Mouse (Mus musculus) midbrain, embryonic 16.5 days (tissue): ENCODE measurements around the gene Gstp2. TPM values are rescaled to one million over a fixed set of nuclear protein-coding genes. Genes with fewer than 3 reads are reported as not detected.

Source experiments
- ATAC-seq: fragments of 200-750 bp; cut with Nextera tagmentation; 2 replicates; pipeline ENCODE4 v1.8.0; 2017; ENCODE audit warnings: moderate TSS enrichment
- H3K27ac ChIP-seq: fragments of 300-500 bp; sonication (generic); 2 replicates; pipeline ENCODE4 v1.5.1; 2014; ENCODE audit warnings: mild to moderate bottlenecking, low read length, mixed read lengths
- H3K27me3 ChIP-seq: fragments of 300-500 bp; sonication (generic); 2 replicates; pipeline ENCODE4 v1.6.1; 2014; ENCODE audit warnings: low read depth, low read length, mixed read lengths; ENCODE audit not compliant: control insufficient read depth, insufficient read depth
- H3K36me3 ChIP-seq: fragments of 300-500 bp; sonication (generic); 2 replicates; pipeline ENCODE4 v1.6.1; 2014; ENCODE audit warnings: mild to moderate bottlenecking, low read length, moderate library complexity, mixed read lengths; ENCODE audit not compliant: control insufficient read depth, insufficient read depth
- H3K4me1 ChIP-seq: fragments of 300-500 bp; sonication (generic); 2 replicates; pipeline ENCODE4 v1.6.1; 2014; ENCODE audit warnings: mild to moderate bottlenecking, low read length, mixed read lengths; ENCODE audit not compliant: control insufficient read depth, insufficient read depth
- H3K4me2 ChIP-seq: fragments of 300-500 bp; sonication (generic); 2 replicates; pipeline ENCODE4 v1.6.1; 2014; ENCODE audit warnings: mild to moderate bottlenecking, low read length, mixed read lengths
- H3K4me3 ChIP-seq: fragments of 300-500 bp; sonication (generic); 2 replicates; pipeline ENCODE4 v1.5.1; 2014; ENCODE audit warnings: low read depth, mild to moderate bottlenecking, low read length, moderate library complexity, mixed read lengths
- H3K9ac ChIP-seq: fragments of 300-500 bp; sonication (generic); 2 replicates; pipeline ENCODE4 v1.6.1; 2014; ENCODE audit warnings: low read depth, low read length, mixed read lengths
- H3K9me3 ChIP-seq: fragments of 300-500 bp; sonication (generic); replicated peaks from 2 replicates; pipeline ENCODE4 v1.6.1; 2014; ENCODE audit warnings: mild to moderate bottlenecking, low read length, mixed read lengths; ENCODE audit not compliant: control insufficient read depth, poor library complexity, severe bottlenecking
- WGBS: fragments of 180-500 bp; shearing (Covaris S2); extraction: QIAGEN DNeasy Blood & Tissue Kit; methylation state at CpG from one replicate; pipeline ENCODE4 v1.1.7; 2014; 5-methylcytosine and 5-hydroxymethylcytosine counted together
- polyA plus RNA-seq: library from polyadenylated mRNA; unstranded; fragments of >200 nt; fragmentation: Nextera tagmentation; extraction: Ambion mirVana; gene quantifications from 2 replicates; pipeline ENCODE4 v1.2.1, GENCODE M21; 2015

Gstp2 gene
- polyA plus RNA-seq, 1 experiment from 2014 or later: 5.2 TPM

GRCm38 (mm10) chr19:4000119-4000900, 45.5 kb downstream of the Gstp2 start, which contains the start of the genes Nudt8 and Gm49405:
Gene Nudt8, plus strand, starts transcription at chr19:4000580.
Gene Gm49405, plus strand, starts transcription at chr19:4000626.
- H3K27me3 ChIP-seq: no peaks in the 10 kb centered on the region
- peak within 1 kb of the TSS; percentile 91 for H3K4me2 ChIP-seq
- H3K4me1 ChIP-seq: peaks cover 16% of the 10 kb centered on the region
- H3K36me3 ChIP-seq: peaks cover 2% of the 10 kb centered on the region; the same call in 1 of the 2 replicates
- peak within 1 kb of the TSS; percentile 81 for H3K4me3 ChIP-seq
- H3K9me3 ChIP-seq: no peaks in the 10 kb centered on the region
- H3K9ac ChIP-seq: peak within 1 kb of the TSS; percentile 93
- peak within 1 kb of the TSS; percentile 97 for H3K27ac ChIP-seq
- peak; percentile 92 for ATAC-seq
- WGBS: under 1% methylated on average over 64 of the region's 64 CpGs

DNA sequence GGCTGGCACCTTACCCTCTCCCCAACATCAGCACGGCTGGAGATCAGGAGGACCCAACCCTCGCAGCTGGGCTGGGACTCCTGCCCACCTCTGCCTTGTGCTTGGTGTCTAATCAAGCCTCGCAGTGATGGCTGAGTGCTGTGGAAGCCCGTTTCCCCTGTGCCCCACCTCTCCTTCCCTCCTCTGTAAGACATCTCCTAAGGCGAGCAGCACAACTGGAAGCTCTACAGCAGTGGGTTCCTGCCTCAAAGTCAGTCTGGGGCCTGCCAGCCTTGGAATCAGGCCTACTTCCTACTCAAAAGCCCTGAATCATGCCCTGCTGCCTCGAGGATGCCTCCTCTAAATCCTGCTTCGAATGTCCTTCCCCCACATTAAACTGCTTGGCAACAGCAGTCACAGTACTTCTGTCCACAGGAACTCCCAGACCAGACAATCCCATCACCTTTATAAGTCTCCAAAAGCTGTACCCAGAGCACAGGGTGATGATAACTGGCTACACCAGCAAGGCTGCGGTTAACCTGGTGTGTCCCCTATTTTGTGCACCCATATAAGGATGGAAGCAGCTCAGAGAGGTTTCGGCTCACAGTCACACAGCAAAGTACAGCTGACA, 46.6 kb downstream of the Gstp2 start:
- WGBS: 84% methylated on average over 9 of the region's 9 CpGs
- H3K4me2 ChIP-seq: peak overlapping the region; percentile 91
- ATAC-seq: no peak
- H3K9ac ChIP-seq: no peak overlapping the region
- H3K9me3 ChIP-seq: no peaks in the 10 kb centered on the region
- peak overlapping the region; percentile 81 for H3K4me3 ChIP-seq
- no peaks in the 10 kb centered on the region for H3K27me3 ChIP-seq
- peaks cover 16% of the 10 kb centered on the region for H3K4me1 ChIP-seq
- no peak overlapping the region for H3K27ac ChIP-seq
- no peaks in the 10 kb centered on the region for H3K36me3 ChIP-seq

DNA sequence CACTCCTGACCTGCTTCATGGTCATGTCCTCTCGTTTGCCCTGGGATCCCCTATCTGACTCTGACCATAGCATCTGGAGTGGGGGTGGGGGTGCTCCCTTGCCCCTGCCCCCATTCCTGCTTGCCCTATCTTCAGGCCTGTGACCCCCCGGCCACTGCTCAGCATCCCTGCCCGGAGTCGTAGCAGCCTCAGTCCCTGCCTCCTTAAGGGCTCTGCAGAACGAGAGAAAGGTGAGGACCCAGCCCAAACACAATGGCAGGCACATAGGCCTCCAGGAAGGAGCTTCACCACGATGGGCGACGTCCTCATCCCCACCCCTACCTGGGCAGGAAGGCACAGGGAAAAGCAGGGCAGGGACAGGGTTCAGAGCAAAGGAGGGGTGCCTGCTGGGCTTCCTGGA, 47.5 kb downstream of the Gstp2 start:
- Histone ChIP-seq H3K27me3 (no peaks in the 10 kb centered on the region), H3K4me3 (no peak overlapping the region), H3K4me2 (no peak overlapping the region), H3K9ac (no peak overlapping the region), H3K4me1 (peaks cover 16% of the 10 kb centered on the region), H3K27ac (no peak overlapping the region), H3K9me3 (no peaks in the 10 kb centered on the region), H3K36me3 (no peaks in the 10 kb centered on the region)
- WGBS: 75% methylated on average over 8 of the region's 8 CpGs
- ATAC-seq: no peak

- Histone ChIP-seq H3K4me3 (no peak overlapping the region), H3K4me2 (no peak overlapping the region), H3K9ac (no peak overlapping the region), H3K27me3 (no peaks in the 10 kb centered on the region), H3K27ac (no peak overlapping the region), H3K36me3 (no peaks in the 10 kb centered on the region), H3K9me3 (no peaks in the 10 kb centered on the region), H3K4me1 (peaks cover 16% of the 10 kb centered on the region)
- ATAC-seq: no peak
- WGBS: 66% methylated on average over 8 of the region's 8 CpGs
Observed at GRCm38 (mm10) chr19:3997231-3997630, 48.6 kb downstream of the Gstp2 start.

- Histone ChIP-seq H3K9me3 (no peaks in the 10 kb centered on the region), H3K36me3 (no peaks in the 10 kb centered on the region), H3K9ac (no peak overlapping the region), H3K27me3 (no peaks in the 10 kb centered on the region), H3K4me3 (no peak overlapping the region), H3K27ac (no peak overlapping the region), H3K4me2 (no peak overlapping the region), H3K4me1 (peaks cover 14% of the 10 kb centered on the region)
- ATAC-seq: no peak
- WGBS: 79% methylated on average over 8 of the region's 8 CpGs
Observed at GRCm38 (mm10) chr19:3996747-3997146, 49.1 kb downstream of the Gstp2 start.

DNA sequence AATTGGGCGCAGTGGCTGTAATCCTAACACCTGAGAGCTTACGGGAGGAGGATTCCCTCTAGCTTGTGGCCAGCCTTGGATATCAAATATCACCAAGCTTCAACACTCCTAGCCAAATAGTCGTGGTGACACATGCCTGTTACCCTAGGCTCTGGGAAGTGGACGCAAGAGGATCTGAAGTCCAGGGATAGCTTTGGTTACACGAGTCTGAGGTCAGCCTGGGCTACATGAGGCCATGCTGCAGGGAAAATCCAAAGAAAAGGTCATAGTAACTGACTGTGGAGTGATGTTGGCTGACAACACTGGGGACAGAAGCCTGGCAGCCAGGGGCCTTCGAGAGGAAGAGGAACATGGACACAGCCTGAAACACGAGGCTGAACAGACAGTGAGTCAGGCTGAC, 49.7 kb downstream of the Gstp2 start:
- WGBS: 76% methylated on average over 7 of the region's 7 CpGs
- no peak for ATAC-seq
- Histone ChIP-seq H3K4me3 (no peak overlapping the region), H3K36me3 (no peaks in the 10 kb centered on the region), H3K4me1 (peaks cover 8% of the 10 kb centered on the region), H3K4me2 (no peak overlapping the region), H3K9me3 (no peaks in the 10 kb centered on the region), H3K9ac (no peak overlapping the region), H3K27ac (no peak overlapping the region), H3K27me3 (no peaks in the 10 kb centered on the region)

- H3K9ac ChIP-seq: no peak overlapping the region
- WGBS: 86% methylated on average over 3 of the region's 3 CpGs
- no peak overlapping the region for H3K27ac ChIP-seq
- no peaks in the 10 kb centered on the region for H3K27me3 ChIP-seq
- ATAC-seq: no peak
- no peak overlapping the region for H3K4me2 ChIP-seq
- no peaks in the 10 kb centered on the region for H3K9me3 ChIP-seq
- H3K4me3 ChIP-seq: no peak overlapping the region
- peaks cover 5% of the 10 kb centered on the region; the same call in 1 of the 2 replicates for H3K4me1 ChIP-seq
- H3K36me3 ChIP-seq: no peaks in the 10 kb centered on the region
Observed at GRCm38 (mm10) chr19:3995505-3995904, 50.3 kb downstream of the Gstp2 start.

DNA sequence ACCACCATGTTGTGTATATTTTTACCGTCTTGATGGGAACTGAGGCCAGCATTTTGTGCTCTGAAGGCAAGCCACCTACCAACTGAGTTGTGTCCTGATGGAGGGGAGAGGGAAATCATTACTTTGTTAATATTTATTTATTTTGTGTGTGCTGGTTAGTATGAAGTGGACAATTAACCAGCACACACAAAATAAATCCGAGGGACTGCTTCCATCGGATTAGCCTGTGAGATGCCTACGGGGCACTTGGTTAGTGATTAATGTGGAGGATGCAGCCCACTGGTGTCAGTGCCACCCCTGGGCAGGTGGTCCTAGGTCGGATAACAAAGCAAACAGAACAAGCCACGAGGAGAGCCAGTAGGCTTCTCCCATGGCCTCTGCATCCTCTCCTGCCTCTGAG, 50.9 kb downstream of the Gstp2 start:
- no peak overlapping the region for H3K9ac ChIP-seq
- peaks cover 5% of the 10 kb centered on the region; the same call in 1 of the 2 replicates for H3K4me1 ChIP-seq
- no peak overlapping the region for H3K27ac ChIP-seq
- no peak overlapping the region for H3K4me2 ChIP-seq
- no peaks in the 10 kb centered on the region for H3K27me3 ChIP-seq
- no peaks in the 10 kb centered on the region for H3K36me3 ChIP-seq
- ATAC-seq: no peak
- no peaks in the 10 kb centered on the region for H3K9me3 ChIP-seq
- H3K4me3 ChIP-seq: no peak overlapping the region
- 72% methylated on average over 6 of the region's 6 CpGs for WGBS

- H3K9me3 ChIP-seq: no peaks in the 10 kb centered on the region
- H3K4me1 ChIP-seq: no peaks in the 10 kb centered on the region
- no peak for ATAC-seq
- H3K4me3 ChIP-seq: no peak within 1 kb of the TSS
- no peak within 1 kb of the TSS for H3K4me2 ChIP-seq
- no peaks in the 10 kb centered on the region for H3K36me3 ChIP-seq
- no peak within 1 kb of the TSS for H3K27ac ChIP-seq
- H3K9ac ChIP-seq: no peak within 1 kb of the TSS
- WGBS: 61% methylated on average over 5 of the region's 5 CpGs
- H3K27me3 ChIP-seq: no peaks in the 10 kb centered on the region
Observed at GRCm38 (mm10) chr19:3992416-3992815, 53.4 kb downstream of the Gstp2 start, which contains the start of gene Tbx10. Gene Tbx10, plus strand, starts transcription at chr19:3992752.
